Mouse (Mus musculus): ENCODE measurements around the gene Gtf2e1.

DNA sequence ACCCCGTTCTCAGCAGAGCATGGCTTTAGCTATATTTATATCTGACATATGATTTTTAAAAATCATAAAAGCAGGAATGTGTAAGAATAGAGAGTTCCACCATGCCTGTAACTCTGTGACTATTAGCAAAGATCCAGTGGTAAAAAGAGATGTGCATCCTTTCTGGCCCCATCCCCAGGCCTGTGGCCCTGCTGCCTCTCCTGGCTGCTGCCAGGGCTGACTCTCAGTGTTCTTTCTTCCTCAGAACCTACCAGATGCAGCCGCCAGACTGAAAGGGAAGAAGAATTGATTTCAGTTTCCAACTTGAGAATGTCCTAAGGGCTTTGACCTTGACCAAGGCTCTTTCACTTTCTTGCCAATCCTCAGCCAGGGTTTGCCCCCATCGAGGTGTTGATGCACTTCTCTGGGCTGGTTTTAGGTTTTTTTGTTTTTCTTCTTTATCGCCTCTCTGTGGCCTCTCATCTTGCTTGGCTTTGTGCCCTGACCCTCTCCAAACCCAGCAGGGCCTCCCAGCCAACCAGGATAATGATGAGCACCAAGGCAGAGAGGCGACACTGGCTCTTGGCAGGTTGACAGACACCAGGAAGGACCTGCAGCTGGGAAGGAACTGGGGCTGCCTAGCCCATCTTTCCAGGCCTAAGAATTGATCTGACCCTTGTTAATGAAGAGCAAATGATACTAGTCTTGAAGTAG, 66.8 kb downstream of the Gtf2e1 start:
- no peak for TF ChIP-seq CTCF (IDR thresholded peaks at IDR 0.05; ENCODE audit: low read depth)
- TF ChIP-seq EP300 (IDR thresholded peaks at IDR 0.05; ENCODE audit: low read depth) = no peak

All from liver, postnatal 0 days (tissue).